Mouse (Mus musculus) spleen, postnatal 36 days (tissue): ENCODE results near the gene Tmem269.

ENCODE experiments used
- DNase-seq, 2 experiments: peaks; one replicate each; pipeline ENCODE4 v3.0.0; 2022; ENCODE audit warnings: low spot score in 2 of 2, mixed read lengths in 1 of 2

Tmem269 gene

DNA sequence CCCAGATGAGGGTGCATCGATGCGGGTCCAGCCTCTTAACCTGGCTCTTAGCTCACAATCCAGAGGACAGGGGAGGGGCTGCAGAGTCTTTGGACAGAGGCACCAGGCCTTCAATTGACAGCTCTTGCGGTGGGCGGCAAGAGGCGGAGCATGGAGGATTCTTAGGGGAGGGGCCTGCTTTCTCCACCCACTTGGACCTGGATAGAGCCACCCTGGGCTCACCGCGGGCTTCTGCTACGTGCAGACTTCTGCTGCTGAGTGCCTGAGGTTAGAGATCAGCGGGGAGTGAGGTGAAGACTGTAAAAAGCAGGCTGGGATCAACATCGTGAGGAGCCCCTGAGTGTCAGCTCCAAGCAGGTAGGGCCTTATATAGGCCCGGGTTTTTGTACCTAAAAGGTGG is at the start of gene Tmem269:
Gene Tmem269, minus strand, starts transcription at position 49 of the 400 bp plus-strand sequence.
- no peak for DNase-seq

GRCm38 (mm10) chr4:119266606-119267005 is 48.6 kb upstream of the Tmem269 start:
- no peak for DNase-seq

DNA sequence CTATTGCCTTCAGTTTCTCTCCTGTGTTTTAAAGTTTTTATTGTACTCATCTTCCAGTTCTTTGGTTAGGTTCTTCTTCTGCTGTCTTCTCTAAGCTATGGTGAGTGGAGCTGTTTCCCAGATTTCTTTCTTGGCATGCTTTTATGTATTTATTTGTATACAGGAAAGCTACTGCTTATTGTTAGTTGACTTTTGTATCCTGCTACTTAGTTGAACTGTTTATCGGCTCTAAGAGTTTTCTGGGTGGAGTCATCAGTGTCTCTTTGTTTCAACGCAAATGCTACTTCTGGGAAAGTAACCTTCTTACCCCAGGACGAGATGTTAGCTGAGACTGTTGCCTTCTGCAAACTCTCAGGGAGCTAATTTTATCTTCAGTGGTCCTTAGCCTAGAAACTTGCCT is 45.4 kb upstream of the Tmem269 start:
- DNase-seq, result no peak

DNA sequence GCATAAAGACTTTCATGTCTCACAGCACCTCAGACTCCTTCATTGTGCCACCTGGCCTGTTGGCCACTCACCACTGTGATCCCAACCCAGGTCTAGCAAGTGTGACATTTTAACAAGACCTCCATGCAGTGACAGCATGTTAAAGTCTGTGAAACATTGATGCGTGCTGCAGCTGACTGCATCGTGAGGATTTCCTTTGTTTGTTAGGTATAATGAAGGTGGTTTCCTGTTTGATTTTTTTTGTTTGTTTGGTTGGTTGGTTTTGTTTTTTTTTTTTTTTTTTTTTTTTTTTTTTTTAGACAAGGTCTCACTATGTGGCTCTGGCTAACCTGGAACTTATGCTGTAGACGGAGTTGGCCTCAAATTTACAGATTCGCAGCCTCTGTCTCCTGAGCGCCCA is 44.5 kb upstream of the Tmem269 start:
- no peak for DNase-seq

GRCm38 (mm10) chr4:119261087-119261713 is 43.2 kb upstream of the Tmem269 start:
- DNase-seq, result no peak

DNA sequence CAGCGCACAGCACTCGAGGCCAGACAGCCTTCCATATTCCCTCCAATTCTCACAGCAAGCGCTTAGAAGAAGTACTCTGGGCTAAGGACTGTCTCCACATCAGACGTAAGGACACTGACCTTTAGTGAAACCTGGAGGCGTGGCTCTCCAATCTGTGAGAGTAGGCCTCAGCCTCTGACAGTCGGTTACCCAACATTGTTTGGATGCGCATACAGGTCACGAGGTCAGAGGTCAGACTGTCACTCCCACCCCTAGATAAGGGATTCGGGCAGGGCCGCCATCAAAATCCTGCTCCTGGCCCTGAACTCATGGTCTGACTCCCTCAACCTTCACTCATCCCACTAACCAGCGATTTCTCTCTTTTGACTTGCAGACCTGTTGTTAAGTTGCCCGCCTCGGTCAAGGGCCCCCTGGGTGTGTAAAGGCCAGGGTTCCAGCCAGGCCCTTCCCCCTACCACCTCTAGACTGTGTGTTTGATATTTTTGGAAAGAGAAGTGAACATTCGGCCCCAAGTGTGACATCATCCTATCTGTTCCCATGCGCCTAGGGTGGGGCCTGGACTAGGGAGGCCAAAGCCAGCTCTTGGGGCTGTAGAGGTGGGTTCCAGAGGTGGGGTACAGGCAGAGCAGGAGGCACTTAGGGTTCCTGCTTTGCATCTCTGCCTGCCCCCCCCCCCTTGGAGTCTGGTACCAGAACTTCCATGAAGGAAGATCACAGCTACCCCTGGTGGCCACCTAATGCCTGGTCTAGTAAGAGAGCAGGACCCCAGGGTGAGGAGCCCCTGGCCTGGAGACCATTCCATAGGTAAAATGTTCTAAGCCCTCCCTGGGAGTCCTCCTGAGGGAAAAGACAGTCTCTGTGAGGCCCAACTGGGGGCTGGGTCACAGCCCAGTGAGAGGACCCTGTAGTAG is 41.6 kb upstream of the Tmem269 start:
- DNase-seq, result no peak

- no peak for DNase-seq
Measured at GRCm38 (mm10) chr4:119257083-119257482, 39.1 kb upstream of the Tmem269 start.

DNA sequence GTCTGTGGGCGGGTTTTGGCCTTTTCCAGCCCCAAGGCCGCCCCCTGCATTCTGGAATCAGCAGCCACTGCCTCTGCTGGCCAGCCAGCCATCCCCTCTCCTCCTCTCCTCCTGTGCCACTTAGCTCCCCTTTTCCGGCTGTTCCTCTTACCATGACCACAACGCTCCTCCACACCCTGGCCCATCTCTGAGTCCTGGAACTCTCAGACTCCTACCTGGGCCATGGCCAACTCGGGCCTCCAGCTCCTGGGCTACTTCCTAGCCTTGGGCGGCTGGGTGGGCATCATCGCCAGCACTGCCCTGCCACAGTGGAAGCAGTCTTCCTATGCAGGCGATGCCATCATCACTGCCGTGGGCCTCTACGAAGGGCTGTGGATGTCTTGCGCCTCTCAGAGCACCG is 37.3 kb upstream of the Tmem269 start, which contains the start of gene Cldn19:
Gene Cldn19, plus strand, starts transcription at position 64 of the 400 bp plus-strand sequence.
- no peak for DNase-seq

GRCm38 (mm10) chr4:119254012-119254618 is 36.1 kb upstream of the Tmem269 start:
- DNase-seq, result no peak

DNA sequence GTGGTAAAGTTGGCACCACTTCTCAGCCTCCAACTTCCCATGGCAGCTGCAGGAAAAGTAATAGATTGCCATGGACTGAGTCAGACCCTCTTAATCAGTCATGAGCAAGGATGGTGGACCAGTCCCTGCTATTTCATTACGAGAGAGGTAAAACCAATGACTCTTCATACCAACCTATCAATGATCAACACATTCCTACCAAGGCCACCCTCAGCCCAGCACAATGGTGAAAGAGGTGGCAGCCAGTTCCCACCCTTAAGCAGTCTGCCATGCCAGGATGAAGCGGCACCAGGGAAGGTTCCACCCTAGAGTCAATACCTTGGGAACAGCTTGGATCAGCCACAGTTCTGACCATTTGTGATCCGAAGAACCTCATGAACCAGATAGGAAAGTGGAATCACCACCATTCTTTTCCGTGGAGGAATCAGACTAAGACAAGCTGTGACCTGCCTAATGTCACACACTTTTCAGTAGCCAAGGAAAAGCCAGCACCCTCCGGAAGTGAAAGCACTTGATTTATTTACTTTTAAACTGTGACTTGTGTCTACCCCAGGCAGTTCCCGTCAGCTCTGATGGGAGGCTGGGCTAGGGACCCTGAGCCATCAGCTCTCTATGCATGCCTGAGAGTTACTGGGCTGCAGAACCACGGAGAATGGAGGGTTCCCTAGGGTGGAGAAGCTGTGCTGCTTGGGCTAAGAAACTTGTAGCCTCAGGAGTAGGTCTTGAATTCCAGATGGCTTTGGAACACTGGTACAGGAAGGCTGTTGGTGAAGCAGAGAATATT is 34.2 kb upstream of the Tmem269 start:
- no peak for DNase-seq

GRCm38 (mm10) chr4:119248407-119248965 is 30.5 kb upstream of the Tmem269 start:
- no peak for DNase-seq

DNA sequence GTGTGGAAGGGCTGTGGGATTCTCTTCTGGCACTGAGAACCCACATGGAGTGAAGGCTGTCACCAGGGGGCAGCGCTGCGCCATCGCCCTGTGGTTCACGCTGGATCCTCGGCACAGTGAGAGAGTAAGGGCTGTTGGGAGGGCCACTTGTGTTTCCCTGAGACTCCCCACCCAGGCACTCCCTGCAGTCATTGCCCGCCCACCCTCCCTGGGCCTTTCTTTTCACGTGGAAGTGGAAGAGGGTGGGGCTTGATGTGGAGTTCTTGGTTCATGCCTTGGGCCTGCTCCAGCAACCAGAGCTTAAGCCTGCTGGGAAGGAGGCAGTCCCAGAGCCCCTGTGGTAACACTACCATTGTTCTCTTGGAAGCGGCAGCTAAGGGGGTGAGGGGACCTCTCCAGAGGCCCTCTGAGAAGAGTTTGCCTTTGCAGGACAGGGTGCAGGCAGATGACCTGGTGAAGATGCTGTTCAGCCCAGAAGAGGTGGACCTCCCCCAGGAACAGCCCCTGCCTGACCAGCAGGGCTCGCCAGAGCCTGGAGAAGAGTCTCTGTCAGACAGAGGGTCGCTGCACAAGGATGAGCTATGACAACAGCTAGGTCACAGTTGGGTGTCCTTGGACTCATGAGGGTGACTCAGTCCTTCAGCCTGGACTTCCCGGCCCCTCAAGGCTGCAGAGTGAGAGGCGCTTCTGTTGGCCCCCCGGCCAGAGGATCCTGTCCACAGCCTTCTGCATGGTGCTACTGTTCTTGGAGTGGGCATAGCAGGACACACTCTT is 29.6 kb upstream of the Tmem269 start:
- DNase-seq, result peak; percentile 46 to 52

- no peak for DNase-seq
Measured at GRCm38 (mm10) chr4:119246688-119247225, 28.7 kb upstream of the Tmem269 start.

GRCm38 (mm10) chr4:119245961-119246360 is 27.9 kb upstream of the Tmem269 start:
- DNase-seq, result no peak

DNA sequence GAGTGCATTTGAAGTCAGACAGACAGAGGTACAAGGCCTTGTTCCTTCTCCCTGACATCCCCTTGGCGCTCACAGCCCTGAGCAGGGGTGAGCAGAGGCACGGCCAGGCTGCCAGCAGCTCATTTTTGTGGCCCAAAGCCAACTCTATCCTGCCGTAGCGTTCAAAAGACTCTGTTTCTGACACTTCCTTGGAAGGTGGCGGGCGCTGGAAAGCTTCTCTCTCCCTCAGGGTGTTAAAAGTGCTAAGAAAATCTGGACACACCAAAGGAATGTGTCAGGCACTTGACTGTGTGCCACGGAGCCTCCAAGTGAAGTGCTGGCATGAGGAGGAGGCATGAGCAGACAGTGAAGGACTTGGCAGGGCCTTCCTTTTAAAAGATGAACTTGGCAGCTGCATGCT is 27.5 kb upstream of the Tmem269 start:
- DNase-seq, result no peak

GRCm38 (mm10) chr4:119244468-119245240 is 26.6 kb upstream of the Tmem269 start:
- DNase-seq, result no peak

GRCm38 (mm10) chr4:119242571-119242970 is 24.6 kb upstream of the Tmem269 start:
- DNase-seq, result no peak

- DNase-seq, result peak in 1 of 2 experiments; percentile 12
Measured at GRCm38 (mm10) chr4:119241664-119242063, 23.6 kb upstream of the Tmem269 start.

- DNase-seq, result peak; percentile 12 to 31
Measured at GRCm38 (mm10) chr4:119239181-119239682, 21.2 kb upstream of the Tmem269 start.
